Mouse (Mus musculus): ENCODE results near the gene Rpl36.

- TF ChIP-seq EP300 (IDR thresholded peaks at IDR 0.05) (no peak), CTCF (IDR thresholded peaks at IDR 0.05) (no peak)
These were observed 25.4 kb upstream of the Rpl36 start for GRCm38 (mm10) chr17:56587773-56588172.

All from lung, postnatal 0 days (tissue).